Mouse (Mus musculus): ENCODE measurements around the gene Hebp1. TPM values are rescaled to one million over a fixed set of nuclear protein-coding genes. Genes with fewer than 3 reads are reported as not detected.
A peak's percentile ranks its signal among the peaks of the same experiment; 100 is the strongest.

Gene Hebp1
- total RNA-seq, 2 experiments from 2014 or later = 6.8 to 6.9 TPM

GRCm38 (mm10) chr6:135135735-135136134 is 62.1 kb downstream of the Hebp1 start:
- intact Hi-C loops (cut with DNase I) = no loop called here
- no peak for DNase-seq

DNA sequence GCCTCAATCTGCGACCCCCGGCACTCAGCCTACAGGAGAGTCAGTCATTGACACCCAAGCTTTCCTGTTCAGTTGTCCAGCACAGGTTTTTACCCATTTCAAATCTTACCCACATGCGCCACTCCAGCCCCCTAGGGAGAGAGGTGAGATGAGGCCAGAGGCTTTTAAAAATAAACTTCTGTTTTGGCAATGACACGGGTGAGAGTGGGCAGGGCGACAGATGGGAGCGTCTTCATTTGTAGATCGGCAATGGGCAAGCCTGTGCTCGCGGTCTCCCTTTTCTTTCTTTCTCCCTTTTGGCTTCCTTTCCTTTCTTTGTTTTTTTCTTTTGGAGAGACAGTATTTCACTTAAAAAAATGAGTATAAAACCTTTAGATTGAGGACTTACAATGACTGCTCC is 64.3 kb downstream of the Hebp1 start:
- intact Hi-C loops (cut with DNase I) = no loop called here
- DNase-seq = no peak

- no peak for DNase-seq
- intact Hi-C loops (cut with DNase I) = no loop called here
Observed at GRCm38 (mm10) chr6:135133086-135133485, 64.7 kb downstream of the Hebp1 start.

GRCm38 (mm10) chr6:135124755-135125380 is 73.0 kb downstream of the Hebp1 start:
- intact Hi-C loops (cut with DNase I) = no loop called here
- DNase-seq = no peak

- intact Hi-C loops (cut with DNase I) = no loop called here
- DNase-seq = no peak
Observed at GRCm38 (mm10) chr6:135118183-135118582, 79.6 kb downstream of the Hebp1 start, which contains the start of gene Gprc5d. Gene Gprc5d (minus strand): TSS chr6:135118283.

DNA sequence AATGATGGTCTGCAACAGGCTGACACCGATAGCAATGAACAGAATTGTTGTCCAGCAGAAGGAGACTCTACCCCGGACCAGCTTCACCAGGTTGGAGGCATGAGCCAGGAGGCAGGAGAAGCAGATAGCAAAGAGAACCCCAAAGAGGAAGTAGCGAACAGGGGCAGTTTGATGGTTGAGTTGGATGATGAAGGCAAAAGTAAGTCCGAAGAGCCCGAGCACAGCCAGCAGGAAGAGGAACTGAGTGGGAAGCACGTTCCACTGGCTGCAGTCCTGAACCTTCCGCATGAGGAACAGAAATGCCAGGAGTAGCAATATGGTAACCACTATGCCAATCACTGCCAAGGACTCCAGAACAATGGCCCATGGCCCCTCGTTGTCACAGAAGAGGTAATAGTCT is 81.3 kb downstream of the Hebp1 start:
- intact Hi-C loops (cut with DNase I) = no loop called here

DNA sequence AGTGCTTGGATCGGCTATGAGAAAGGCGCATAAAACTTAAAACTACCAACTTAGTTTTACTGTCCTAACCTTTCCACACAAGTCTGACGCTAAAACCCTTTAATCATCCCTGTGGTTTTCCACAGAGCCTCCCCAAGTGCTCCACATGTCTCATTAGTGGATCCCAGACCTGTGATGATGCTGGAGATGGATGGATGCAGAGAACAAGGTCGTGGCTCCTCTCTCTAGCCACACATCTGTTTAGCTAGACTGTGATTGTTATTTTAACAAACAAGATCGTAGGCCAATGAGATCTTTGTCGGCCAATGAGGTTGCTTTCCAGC is 84.7 kb downstream of the Hebp1 start:
- DNase-seq = no peak
- intact Hi-C loops (cut with DNase I) = no loop called here

More for the DNA sequence above, 81.3 kb downstream of the Hebp1 start:
- no peak for DNase-seq

DNA sequence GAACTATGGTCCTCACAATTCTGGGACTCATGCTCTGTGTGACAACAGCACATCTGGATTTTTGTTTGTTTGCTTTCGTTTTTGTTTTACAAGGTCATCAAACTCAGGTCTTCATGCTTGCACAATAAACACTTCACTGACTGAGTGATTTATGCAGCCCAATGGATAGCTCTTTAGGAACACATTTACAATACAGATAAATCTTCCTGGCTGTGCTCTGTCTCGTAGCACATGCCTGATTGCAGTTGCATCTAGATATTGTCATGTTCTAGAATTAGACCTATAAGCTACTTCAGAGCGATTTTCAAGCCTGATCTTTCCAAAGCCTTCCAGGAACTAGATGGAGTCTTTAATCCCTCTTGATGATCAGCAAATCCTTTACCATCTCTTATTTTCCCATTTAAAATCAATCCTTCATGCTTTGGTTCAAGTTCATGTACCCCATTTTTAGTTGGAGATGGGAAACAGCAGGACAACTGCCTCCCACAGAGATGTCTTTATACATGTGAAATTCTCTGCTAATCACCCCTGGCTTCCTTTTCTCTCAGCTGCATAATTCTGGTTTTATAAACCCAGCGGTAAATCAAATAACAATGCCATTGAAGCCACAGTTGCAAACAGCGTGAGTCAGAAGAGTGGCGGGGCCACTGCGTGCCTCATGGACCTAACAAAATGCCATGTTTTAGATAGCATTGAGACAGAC is 85.3 kb downstream of the Hebp1 start:
- DNase-seq = no peak
- intact Hi-C loops (cut with DNase I) = no loop called here

GRCm38 (mm10) chr6:135107014-135107413 is 90.8 kb downstream of the Hebp1 start:
- intact Hi-C loops (cut with DNase I) = no loop called here

DNA sequence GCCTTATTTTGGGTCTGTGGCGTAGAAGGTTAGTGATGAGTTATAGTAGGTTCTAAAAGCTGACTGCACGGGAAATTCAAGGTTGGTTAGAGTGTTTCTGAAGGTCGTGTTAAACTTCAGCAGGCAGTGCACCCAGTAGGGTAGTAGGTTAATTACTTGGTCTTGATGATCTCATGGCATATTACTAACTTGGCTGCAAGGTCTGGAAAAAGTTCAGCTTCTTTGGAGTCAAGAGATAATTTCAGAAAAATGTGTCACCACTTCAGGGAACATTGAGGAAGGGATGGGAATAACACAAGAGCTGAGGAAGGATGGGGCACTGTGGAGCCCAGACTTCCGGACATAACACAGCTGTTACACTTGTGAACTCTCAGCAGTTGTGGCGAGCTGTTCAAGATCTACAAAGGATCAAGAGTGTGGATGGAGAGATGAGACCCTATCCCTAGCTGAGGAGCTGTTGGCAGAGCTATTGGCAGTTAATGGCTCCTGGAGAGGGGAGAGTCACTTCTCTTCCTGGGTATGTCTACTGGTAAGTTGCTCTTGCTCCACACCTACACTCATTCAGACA is 95.0 kb downstream of the Hebp1 start:
- intact Hi-C loops (cut with DNase I) = no loop called here
- DNase-seq = no peak

More at GRCm38 (mm10) chr6:135107014-135107413, 90.8 kb downstream of the Hebp1 start:
- DNase-seq = no peak

GRCm38 (mm10) chr6:135100787-135101472 is 96.9 kb downstream of the Hebp1 start:
- DNase-seq = no peak
- intact Hi-C loops (cut with DNase I) = no loop called here

DNA sequence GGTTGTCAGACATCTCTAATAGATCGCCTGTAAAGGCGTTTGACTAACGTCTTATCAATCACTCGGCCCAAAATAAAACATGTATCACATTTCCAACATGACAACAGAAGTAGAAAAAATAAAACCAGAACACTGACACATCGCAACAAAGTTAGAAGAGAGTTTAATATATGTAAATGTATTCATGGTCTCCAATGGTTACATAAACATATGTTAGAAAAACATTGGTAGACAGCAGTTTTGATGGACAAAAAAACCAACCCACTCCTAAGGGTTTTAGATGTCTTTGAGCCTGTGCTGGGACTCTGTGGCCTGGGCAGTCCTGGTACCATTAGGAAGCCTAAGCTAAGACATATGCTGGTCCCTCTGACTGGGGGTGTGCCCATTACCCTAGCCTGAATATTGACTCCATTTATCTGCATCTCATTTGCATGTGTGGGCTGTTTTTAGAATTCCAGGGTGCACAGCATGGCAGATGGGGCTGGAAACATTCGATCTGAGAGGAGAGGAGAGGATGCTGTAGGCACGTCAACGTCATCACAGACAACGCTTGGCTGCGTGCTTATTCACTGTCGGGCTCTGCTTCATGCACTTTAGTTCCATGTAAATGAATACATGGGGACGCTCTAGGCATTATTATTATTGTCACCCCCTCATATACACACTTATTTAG is 104.9 kb downstream of the Hebp1 start:
- no peak for DNase-seq
- intact Hi-C loops (cut with DNase I) = no loop called here

DNA sequence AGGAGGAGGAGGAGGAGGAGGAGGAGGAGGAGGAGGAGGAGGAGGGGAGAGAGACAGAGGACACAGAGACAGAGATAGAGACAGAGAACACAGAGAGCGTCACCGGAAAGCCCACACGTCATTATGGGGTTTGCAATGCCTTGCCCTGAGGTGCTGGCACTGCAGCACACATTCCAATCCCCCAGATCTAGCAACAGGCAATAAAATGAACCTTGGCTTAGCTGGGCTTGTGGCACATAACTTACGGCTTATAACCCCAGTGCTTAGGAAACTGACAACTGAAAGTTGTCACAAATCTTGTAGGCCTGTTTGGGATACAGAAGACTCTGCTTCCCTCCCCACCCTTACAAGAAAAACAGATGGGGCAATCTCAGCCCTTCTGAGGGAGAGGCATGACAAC is 107.2 kb downstream of the Hebp1 start:
- intact Hi-C loops (cut with DNase I) = no loop called here
- DNase-seq = no peak

DNA sequence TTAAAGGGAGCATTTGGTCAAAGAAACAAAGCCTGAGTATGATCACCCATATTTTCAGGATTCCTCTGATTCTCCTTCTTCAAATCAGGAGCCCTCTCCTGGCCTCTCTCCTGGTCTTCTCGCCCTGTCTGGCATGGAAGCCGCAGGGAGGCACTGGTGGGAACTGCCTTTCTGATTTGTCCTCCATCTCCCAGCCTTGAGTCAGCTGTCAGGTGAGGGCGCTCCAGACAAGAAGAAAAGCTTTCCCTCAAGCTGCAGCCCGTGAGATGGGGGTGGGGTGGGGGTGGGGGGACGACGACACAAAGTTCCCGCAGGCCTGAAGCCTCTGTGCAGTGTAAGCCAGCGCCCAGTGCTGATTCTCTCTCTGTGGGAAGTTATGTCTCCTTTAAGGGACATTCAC is 108.0 kb downstream of the Hebp1 start:
- no peak for DNase-seq
- intact Hi-C loops (cut with DNase I) = loop anchor here (10.0 kb wide), 1 partner anchor 285 kb away; no protein-coding TSS in a partner anchor

GRCm38 (mm10) chr6:135087721-135088451 is 109.9 kb downstream of the Hebp1 start:
- intact Hi-C loops (cut with DNase I) = loop anchor here (10.0 kb wide), 1 partner anchor 287 kb away; no protein-coding TSS in a partner anchor
- peak; percentile 65 to 70 for DNase-seq

Other genes starting within 250 kb of the Hebp1 start
- gene Apold1, start 216.3 kb downstream of the Hebp1 start, total RNA-seq (2021) = 1 to 10 TPM; 1.1 to 4.9 TPM
- gene Ddx47, start 186.4 kb downstream of the Hebp1 start, total RNA-seq (2021) = 10 to 100 TPM; 23.7 to 28.2 TPM
- under 1 TPM; 0.39 to 0.48 TPM for gene Gprc5a, start 132.4 kb downstream of the Hebp1 start, total RNA-seq (2021)
- not detected for gene Gprc5d, start 79.7 kb downstream of the Hebp1 start, total RNA-seq (2021)
- 1 to 10 TPM; 2.4 to 4.3 TPM for gene Fam234b, start within 50 bp of the Hebp1 start, total RNA-seq (2021)
- not detected for gene Gsg1, start 56.3 kb upstream of the Hebp1 start, total RNA-seq (2021)
- gene Pbp2, start 112.4 kb upstream of the Hebp1 start, total RNA-seq (2021) = not detected
- 10 to 100 TPM; 25.5 to 34.9 TPM for gene Emp1, start 164.5 kb upstream of the Hebp1 start, total RNA-seq (2021)

Measured in gastrocnemius, postnatal 36 days (tissue).